In genomic region chr2:146482859-146483258, GRCm38 (mm10) we compare ENCODE assay signal across 18 mouse cellular contexts.
"Had no signal": no experiment of that assay in that cellular context is flagged by ENCODE, and none has a peak within 500 bp of the region (broad histone marks: within the 10 kb centered on the region; RNA-seq: fewer than 3 reads in every experiment).

No protein-coding gene starts in this region.

- DNase-seq: lung, postnatal 14 days; midbrain, embryonic 14.5 days; retina, postnatal 1 day; right cerebral cortex, adult 18-20 months; right cerebral cortex, postnatal 25 days; right cerebral cortex, postnatal 4 days; spleen, adult 18-20 months; thymus, adult 18-20 months; thymus, postnatal 14 days; thymus, postnatal 36 days had no signal

- H3K27me3 ChIP-seq: liver, embryonic 12.5 days; lung, embryonic 15.5 days; neural tube, embryonic 13.5 days; neural tube, embryonic 15.5 days had no signal

- H3K4me3 ChIP-seq: liver, embryonic 12.5 days; lung, embryonic 15.5 days; midbrain, embryonic 10.5 days; myocyte; neural tube, embryonic 13.5 days; neural tube, embryonic 15.5 days had no signal

- H3K4me1 ChIP-seq: lung, embryonic 15.5 days; midbrain, embryonic 10.5 days; neural tube, embryonic 13.5 days; neural tube, embryonic 15.5 days had no signal

- H3K9me3 ChIP-seq: liver, embryonic 12.5 days; lung, embryonic 15.5 days; midbrain, embryonic 10.5 days; neural tube, embryonic 13.5 days; neural tube, embryonic 15.5 days had no signal

- ATAC-seq: liver, embryonic 12.5 days; midbrain, embryonic 16.5 days had no signal

- H3K9ac ChIP-seq: liver, embryonic 12.5 days; liver, embryonic 14.5 days; lung, embryonic 15.5 days; neural tube, embryonic 13.5 days; neural tube, embryonic 15.5 days had no signal

- H3K27ac ChIP-seq: liver, embryonic 12.5 days; liver, embryonic 14.5 days; lung, embryonic 15.5 days; midbrain, embryonic 10.5 days; neural tube, embryonic 13.5 days; neural tube, embryonic 15.5 days had no signal

- H3K4me2 ChIP-seq: liver, embryonic 12.5 days; lung, embryonic 15.5 days; neural tube, embryonic 13.5 days; neural tube, embryonic 15.5 days had no signal
